Mouse (Mus musculus) CH12.LX (cell line): Measurements from ENCODE around the gene Akr1b10. TPM values are rescaled to one million over a fixed set of nuclear protein-coding genes. Genes with fewer than 3 reads are reported as not detected.

Experiments
- DNase-seq: peaks from one replicate; pipeline ENCODE4 v3.0.0-alpha.2; 2013; ENCODE audit errors: extremely low read depth
- H3K27ac ChIP-seq: 2 replicates; pipeline ENCODE4 v1.5.1; 2012; ENCODE audit warnings: low read depth, mild to moderate bottlenecking, control low read depth, moderate library complexity; ENCODE audit not compliant: insufficient read depth
- H3K27me3 ChIP-seq: replicated peaks from 2 replicates; pipeline ENCODE3; 2012; ENCODE audit warnings: inconsistent platforms
- H3K36me3 ChIP-seq, 2 experiments: replicated peaks in 1 of 2; 2 replicates each; pipeline versions ENCODE3 to v1.6.1; 2012; ENCODE audit warnings: inconsistent platforms in 1 of 2, low read length in 1 of 2, mild to moderate bottlenecking in 1 of 2, mixed read lengths in 1 of 2, moderate library complexity in 1 of 2; ENCODE audit not compliant: control insufficient read depth in 1 of 2, insufficient read depth in 1 of 2
- H3K4me1 ChIP-seq, 2 experiments: 2 replicates each; pipeline ENCODE4 v1.6.1; 2012; ENCODE audit warnings: inconsistent platforms in 1 of 2, moderate library complexity in 1 of 2; ENCODE audit not compliant: insufficient read depth in 2 of 2, control insufficient read depth in 1 of 2
- H3K4me2 ChIP-seq: 2 replicates; pipeline ENCODE4 v1.6.1; 2012; ENCODE audit warnings: low read depth, mild to moderate bottlenecking, control low read depth; ENCODE audit not compliant: poor library complexity, insufficient read depth, severe bottlenecking
- H3K4me3 ChIP-seq, 3 experiments: fragments of 150-350 bp in 1 of 3; sonication (generic) in 1 of 3; replicated peaks in 1 of 3; 2 replicates each; pipeline versions ENCODE3 to v1.5.1; 2011 to 2012; ENCODE audit warnings: low read depth in 2 of 3, low read length in 2 of 3, mild to moderate bottlenecking in 2 of 3, moderate library complexity in 2 of 3, control low read depth in 1 of 3, improper control_type of control experiment in 1 of 3, inconsistent platforms in 1 of 3, mixed read lengths in 1 of 3; ENCODE audit not compliant: poor library complexity in 1 of 3
- H3K79me2 ChIP-seq: replicated peaks from 2 replicates; pipeline ENCODE4 v1.6.1; 2012; ENCODE audit warnings: mild to moderate bottlenecking, moderate library complexity; ENCODE audit not compliant: control insufficient read depth, poor library complexity, insufficient read depth, severe bottlenecking; ENCODE audit errors: extremely low read depth
- H3K9ac ChIP-seq: 2 replicates; pipeline ENCODE4 v1.6.1; 2012; ENCODE audit warnings: low read depth, mild to moderate bottlenecking, control low read depth, moderate library complexity; ENCODE audit not compliant: insufficient read depth
- H3K9me3 ChIP-seq: replicated peaks from 2 replicates; pipeline ENCODE3; 2012; ENCODE audit warnings: low read length, inconsistent platforms, mixed read lengths
- BHLHE40 ChIP-seq: IDR thresholded peaks from 2 replicates; pipeline ENCODE4 v1.6.1; 2011; ENCODE audit warnings: mild to moderate bottlenecking, low read depth, low read length, improper control_type of control experiment
- CHD1 ChIP-seq: IDR thresholded peaks from 2 replicates; pipeline ENCODE4 v1.6.1; 2012; ENCODE audit warnings: low read depth, low read length, improper control_type of control experiment, inconsistent platforms
- CHD2 ChIP-seq: IDR thresholded peaks from 2 replicates; pipeline ENCODE4 v1.6.1; 2011; ENCODE audit warnings: low read length, improper control_type of control experiment
- CTCF ChIP-seq, 2 experiments: IDR thresholded peaks in 1 of 2; conservative IDR thresholded peaks in 1 of 2; 2 replicates each; pipeline ENCODE4 v1.5.1; 2011 to 2012; ENCODE audit warnings: low read depth in 2 of 2, low read length in 2 of 2, improper control_type of control experiment in 1 of 2, inconsistent platforms in 1 of 2, mild to moderate bottlenecking in 1 of 2, moderate library complexity in 1 of 2
- ELF1 ChIP-seq: IDR thresholded peaks from 2 replicates; pipeline ENCODE4 v1.6.1; 2014; ENCODE audit warnings: low read depth, mild to moderate bottlenecking, inconsistent platforms, low read length, improper control_type of control experiment
- EP300 ChIP-seq: IDR thresholded peaks from 2 replicates; pipeline ENCODE4 v1.6.1; 2011; ENCODE audit warnings: low read length, improper control_type of control experiment
- ETS1 ChIP-seq: conservative IDR thresholded peaks from 2 replicates; pipeline ENCODE4 v1.6.1; 2012; ENCODE audit warnings: low read depth, mild to moderate bottlenecking, inconsistent platforms, low read length, improper control_type of control experiment, moderate library complexity
- GABPA ChIP-seq: IDR thresholded peaks from 2 replicates; pipeline ENCODE4 v1.6.1; 2012; ENCODE audit warnings: low read depth, low read length, improper control_type of control experiment, inconsistent platforms; ENCODE audit not compliant: insufficient replicate concordance
- HCFC1 ChIP-seq: IDR thresholded peaks from 2 replicates; pipeline ENCODE4 v1.6.1; 2012; ENCODE audit warnings: low read depth, mild to moderate bottlenecking, inconsistent platforms, low read length, improper control_type of control experiment
- IRF4 ChIP-seq: IDR thresholded peaks from 2 replicates; pipeline ENCODE4 v1.6.1; 2014; ENCODE audit warnings: low read depth, mild to moderate bottlenecking, inconsistent platforms, low read length, improper control_type of control experiment
- JUN ChIP-seq: IDR thresholded peaks from 2 replicates; pipeline ENCODE4 v1.6.1; 2011; ENCODE audit warnings: low read depth, mild to moderate bottlenecking, low read length, improper control_type of control experiment, moderate library complexity; ENCODE audit not compliant: insufficient read depth
- JUND ChIP-seq: conservative IDR thresholded peaks from 2 replicates; pipeline ENCODE4 v1.6.1; 2011; ENCODE audit warnings: low read depth, low read length, improper control_type of control experiment
- KAT2A ChIP-seq: IDR thresholded peaks from 2 replicates; pipeline ENCODE4 v1.6.1; 2012; ENCODE audit warnings: low read length, improper control_type of control experiment, inconsistent platforms; ENCODE audit not compliant: insufficient replicate concordance
- MAFK ChIP-seq: IDR thresholded peaks from 2 replicates; pipeline ENCODE4 v1.6.1; 2011; ENCODE audit warnings: low read length, improper control_type of control experiment; ENCODE audit not compliant: insufficient replicate concordance
- MAX ChIP-seq: IDR thresholded peaks from 2 replicates; pipeline ENCODE4 v1.6.1; 2011; ENCODE audit warnings: low read length, improper control_type of control experiment
- MAZ ChIP-seq: IDR thresholded peaks from 2 replicates; pipeline ENCODE4 v1.6.1; 2012; ENCODE audit warnings: low read depth, mild to moderate bottlenecking, inconsistent platforms, low read length, improper control_type of control experiment, moderate library complexity
- MEF2A ChIP-seq: IDR thresholded peaks from 2 replicates; pipeline ENCODE4 v1.6.1; 2014; ENCODE audit warnings: low read depth, mild to moderate bottlenecking, inconsistent platforms, low read length, improper control_type of control experiment, borderline replicate concordance
- MXI1 ChIP-seq: IDR thresholded peaks from 2 replicates; pipeline ENCODE4 v1.6.1; 2011; ENCODE audit warnings: mild to moderate bottlenecking, low read depth, low read length, improper control_type of control experiment
- MYC ChIP-seq: IDR thresholded peaks from 2 replicates; pipeline ENCODE4 v1.6.1; 2011; ENCODE audit warnings: low read depth, mild to moderate bottlenecking, improper control_type of control experiment, low read length
- NELFE ChIP-seq: IDR thresholded peaks from 2 replicates; pipeline ENCODE4 v1.6.1; 2011; ENCODE audit warnings: low read depth, low read length, improper control_type of control experiment
- NRF1 ChIP-seq: IDR thresholded peaks from 2 replicates; pipeline ENCODE4 v1.6.1; 2014; ENCODE audit warnings: low read depth, mild to moderate bottlenecking, inconsistent platforms, low read length, improper control_type of control experiment, moderate library complexity
- PAX5 ChIP-seq: IDR thresholded peaks from 2 replicates; pipeline ENCODE4 v1.6.1; 2012; ENCODE audit warnings: low read length, inconsistent platforms, mixed read lengths
- POLR2A ChIP-seq: IDR thresholded peaks from 2 replicates; pipeline ENCODE4 v1.6.1; 2011; ENCODE audit warnings: low read depth, mild to moderate bottlenecking, improper control_type of control experiment, low read length
- POLR2AphosphoS2 ChIP-seq: IDR thresholded peaks from 2 replicates; pipeline ENCODE4 v1.6.1; 2011; ENCODE audit warnings: low read depth, low read length, improper control_type of control experiment
- RAD21 ChIP-seq: IDR thresholded peaks from 2 replicates; pipeline ENCODE4 v1.6.1; 2011; ENCODE audit warnings: low read depth, mild to moderate bottlenecking, low read length, improper control_type of control experiment, moderate library complexity
- RCOR1 ChIP-seq: conservative IDR thresholded peaks from 2 replicates; pipeline ENCODE4 v1.6.1; 2012; ENCODE audit warnings: low read depth, mild to moderate bottlenecking, inconsistent platforms, low read length, improper control_type of control experiment
- SIN3A ChIP-seq: IDR thresholded peaks from 2 replicates; pipeline ENCODE4 v1.6.1; 2012; ENCODE audit warnings: low read length, improper control_type of control experiment, inconsistent platforms
- SMC3 ChIP-seq: IDR thresholded peaks from 2 replicates; pipeline ENCODE4 v1.6.1; 2011; ENCODE audit warnings: low read depth, low read length, improper control_type of control experiment
- TBP ChIP-seq: conservative IDR thresholded peaks from 2 replicates; pipeline ENCODE4 v1.6.1; 2011; ENCODE audit warnings: low read depth, low read length, improper control_type of control experiment
- TCF12 ChIP-seq: IDR thresholded peaks from 2 replicates; pipeline ENCODE4 v1.6.1; 2014; ENCODE audit warnings: low read depth, mild to moderate bottlenecking, inconsistent platforms, low read length, improper control_type of control experiment
- UBTF ChIP-seq: IDR thresholded peaks from 2 replicates; pipeline ENCODE4 v1.6.1; 2012; ENCODE audit warnings: low read depth, mild to moderate bottlenecking, inconsistent platforms, low read length, improper control_type of control experiment, moderate library complexity
- USF1 ChIP-seq: IDR thresholded peaks from 2 replicates; pipeline ENCODE4 v1.6.1; 2014; ENCODE audit warnings: low read depth, mild to moderate bottlenecking, inconsistent platforms, low read length, improper control_type of control experiment
- USF2 ChIP-seq: conservative IDR thresholded peaks from 2 replicates; pipeline ENCODE4 v1.6.1; 2011; ENCODE audit warnings: low read depth, low read length, improper control_type of control experiment
- ZC3H11A ChIP-seq: IDR thresholded peaks from 2 replicates; pipeline ENCODE4 v1.6.1; 2012; ENCODE audit warnings: low read depth, mild to moderate bottlenecking, inconsistent platforms, low read length, improper control_type of control experiment
- ZKSCAN1 ChIP-seq: IDR thresholded peaks from 2 replicates; pipeline ENCODE4 v1.6.1; 2012; ENCODE audit warnings: low read depth, inconsistent platforms, low read length, improper control_type of control experiment, borderline replicate concordance
- ZMIZ1 ChIP-seq: IDR thresholded peaks from 2 replicates; pipeline ENCODE4 v1.6.1; 2012; ENCODE audit warnings: low read depth, mild to moderate bottlenecking, inconsistent platforms, low read length, improper control_type of control experiment
- ZNF384 ChIP-seq: IDR thresholded peaks from 2 replicates; pipeline ENCODE4 v1.6.1; 2012; ENCODE audit warnings: low read depth, low read length, improper control_type of control experiment, inconsistent platforms
- dilution Hi-C: fragments of 300-500 bp; cut with MboI; formaldehyde crosslinking; loops from 2 replicates; pipeline ENCODE4 v1.14.3; 2020; ENCODE audit warnings: low sequenced_read_pairs; ENCODE audit not compliant: extremely low pct_unique_long_range_greater_than_20kb, extremely low pct_ligation_motif_present
- in situ Hi-C: fragments of 300-500 bp; cut with MboI; formaldehyde crosslinking; loops from 3 replicates; pipeline ENCODE4 v1.14.3; 2019; ENCODE audit warnings: low sequenced_read_pairs, low pct_ligation_motif_present, low pct_unique_long_range_greater_than_20kb, mixed read lengths
- polyA plus RNA-seq: library from polyadenylated mRNA; unstranded; fragments of >175 nt; gene quantifications from 2 replicates; pipeline ENCODE4 v1.2.1, GENCODE M21; 2012; ENCODE audit warnings: low read depth; ENCODE audit not compliant: insufficient read length
- total RNA-seq, 2 experiments: library from RNA; depleted of rRNA; stranded (reverse); fragments of 300-350 nt in 1 of 2; fragments of >200 nt in 1 of 2; gene quantifications; 2 replicates each; pipeline ENCODE4 v1.2.3; 2012 to 2014

Gene Akr1b10
- total RNA-seq (2012; rRNA removed) = 20.3 and 20.7 TPM in 2 replicates
- total RNA-seq (2014; rRNA removed) = 29.6 and 34.0 TPM in 2 replicates
- polyA plus RNA-seq = 29.3 and 34.7 TPM in 2 replicates

GRCm38 (mm10) chr6:34384110-34384661, at the start of gene Akr1b10:
Gene Akr1b10, plus strand, starts transcription at chr6:34384218.
- H3K4me3 ChIP-seq = peak within 1 kb of the TSS; percentile 45 to 68 (median 62)
- peaks cover 4% of the 10 kb centered on the region for H3K9me3 ChIP-seq
- peak; percentile 88 for DNase-seq
- peak within 1 kb of the TSS; percentile 73 for H3K4me2 ChIP-seq
- peaks cover 20 to 34% of the 10 kb centered on the region in 2 experiments for H3K36me3 ChIP-seq
- no peaks in the 10 kb centered on the region for H3K27me3 ChIP-seq
- no peak for TF ChIP-seq GABPA
- TF ChIP-seq SIN3A = peak; percentile 92; the same call in 1 of the 2 replicates
- no peak for TF ChIP-seq USF1
- peak; percentile 90 for TF ChIP-seq TCF12
- peak; percentile 87 for TF ChIP-seq ZNF384
- peak; percentile 56 for TF ChIP-seq IRF4
- peak; percentile 92 for TF ChIP-seq CHD2
- TF ChIP-seq CHD1 = peak; percentile 99
- TF ChIP-seq NELFE = peak; percentile 88
- TF ChIP-seq HCFC1 = peak; percentile 54
- peak; percentile 93 for TF ChIP-seq TBP
- no peak for TF ChIP-seq JUND
- no peak for TF ChIP-seq UBTF
- no peak; the same call in 1 of the 2 replicates for TF ChIP-seq SMC3
- TF ChIP-seq NRF1 = peak; percentile 52; the same call in 1 of the 2 replicates
- TF ChIP-seq POLR2AphosphoS2 = peak; percentile 89; the same call in 1 of the 2 replicates
- TF ChIP-seq ELF1 = peak; percentile 85
- TF ChIP-seq RAD21 = no peak
- TF ChIP-seq MAZ = peak; percentile 31
- TF ChIP-seq MAFK = no peak
- TF ChIP-seq MXI1 = no peak
- no peak for TF ChIP-seq MEF2A
- peak; percentile 90 for TF ChIP-seq POLR2A
- no peak for TF ChIP-seq CTCF (conservative IDR thresholded peaks at IDR 0.05 in 1 of 2, IDR thresholded peaks at IDR 0.05 in 1 of 2; ENCODE audit: low read depth in 2 of 2, low read length in 2 of 2)
- TF ChIP-seq ZMIZ1 = peak; percentile 79; the same call in 1 of the 2 replicates
- TF ChIP-seq ZKSCAN1 = no peak
- TF ChIP-seq KAT2A = 0 out of 2 replicates have a peak, but pooled peaks have one; percentile 27
- no peak for TF ChIP-seq RCOR1
- TF ChIP-seq PAX5 = no peak
- no peak for TF ChIP-seq MAX
- peak; percentile 83 for TF ChIP-seq BHLHE40
- TF ChIP-seq ZC3H11A = no peak
- no peak; the same call in 1 of the 2 replicates for TF ChIP-seq ETS1
- no peak for TF ChIP-seq JUN
- no peak for TF ChIP-seq USF2
- TF ChIP-seq EP300 = peak; percentile 50
- TF ChIP-seq MYC = no peak; the same call in 1 of the 2 replicates
- TF ChIP-seq, all 38 proteins: peak for 18
- Histone ChIP-seq H3K4me1 (peaks cover 0 to 25% of the 10 kb centered on the region in 2 experiments; a peak in 2 of 4 replicates), H3K79me2 (peaks cover 12% of the 10 kb centered on the region; the same call in 1 of the 2 replicates), H3K9ac (peak within 1 kb of the TSS; percentile 95), H3K27ac (peak within 1 kb of the TSS; percentile 92)
- in situ Hi-C loops = no loop called here
- dilution Hi-C loops = no loop called here
